Mouse (Mus musculus) hindbrain, embryonic 14.5 days (tissue): ENCODE measurements around the gene Myh15. TPM values are rescaled to one million over a fixed set of nuclear protein-coding genes. Genes with fewer than 3 reads are reported as not detected.

Experiments used
- ATAC-seq: fragments of 200-750 bp; cut with Nextera tagmentation; 2 replicates; pipeline ENCODE4 v1.8.0; 2017; ENCODE audit warnings: moderate number of reproducible peaks, mild to moderate bottlenecking, moderate TSS enrichment, moderate library complexity; ENCODE audit not compliant: low FRiP score
- DNase-seq: peaks from one replicate; pipeline ENCODE4 v3.0.0-alpha.2; 2015; ENCODE audit warnings: low spot score
- H3K27ac ChIP-seq: fragments of 300-500 bp; sonication (generic); 2 replicates; pipeline ENCODE4 v1.5.1; 2014; ENCODE audit warnings: mild to moderate bottlenecking, moderate library complexity
- H3K27me3 ChIP-seq: fragments of 300-500 bp; sonication (generic); 2 replicates; pipeline ENCODE4 v1.6.1; 2014; ENCODE audit warnings: mild to moderate bottlenecking, low read length, mixed read lengths; ENCODE audit not compliant: control insufficient read depth, insufficient read depth
- H3K36me3 ChIP-seq: fragments of 300-500 bp; sonication (generic); replicated peaks from 2 replicates; pipeline ENCODE4 v1.6.1; 2014; ENCODE audit not compliant: control insufficient read depth, insufficient read depth
- H3K4me1 ChIP-seq: fragments of 300-500 bp; sonication (generic); replicated peaks from 2 replicates; pipeline ENCODE4 v1.6.1; 2014; ENCODE audit warnings: antibody characterized with exemption, low read length, mixed read lengths; ENCODE audit not compliant: control insufficient read depth, insufficient read depth
- H3K4me2 ChIP-seq: fragments of 300-500 bp; sonication (generic); replicated peaks from 2 replicates; pipeline ENCODE4 v1.6.1; 2014; ENCODE audit warnings: mild to moderate bottlenecking, moderate library complexity
- H3K4me3 ChIP-seq: fragments of 300-500 bp; sonication (generic); replicated peaks from 2 replicates; pipeline ENCODE4 v1.5.1; 2014; ENCODE audit warnings: mild to moderate bottlenecking, low read length
- H3K9ac ChIP-seq: fragments of 300-500 bp; sonication (generic); 2 replicates; pipeline ENCODE4 v1.6.1; 2014
- H3K9me3 ChIP-seq: fragments of 300-500 bp; sonication (generic); 2 replicates; pipeline ENCODE4 v1.6.1; 2016; ENCODE audit warnings: low read length; ENCODE audit not compliant: control insufficient read depth
- WGBS: fragments of 180-500 bp; shearing (Covaris S2); extraction: QIAGEN DNeasy Blood & Tissue Kit; methylation state at CpG from one replicate; pipeline ENCODE4 v1.1.7; 2014; 5-methylcytosine and 5-hydroxymethylcytosine counted together
- polyA plus RNA-seq: library from polyadenylated mRNA; unstranded; fragments of >200 nt; fragmentation: Nextera tagmentation; extraction: Ambion mirVana; gene quantifications from 2 replicates; pipeline ENCODE4 v1.2.1, GENCODE M21; 2014

Gene Myh15
- 0.12 TPM in 2 replicates for polyA plus RNA-seq

DNA sequence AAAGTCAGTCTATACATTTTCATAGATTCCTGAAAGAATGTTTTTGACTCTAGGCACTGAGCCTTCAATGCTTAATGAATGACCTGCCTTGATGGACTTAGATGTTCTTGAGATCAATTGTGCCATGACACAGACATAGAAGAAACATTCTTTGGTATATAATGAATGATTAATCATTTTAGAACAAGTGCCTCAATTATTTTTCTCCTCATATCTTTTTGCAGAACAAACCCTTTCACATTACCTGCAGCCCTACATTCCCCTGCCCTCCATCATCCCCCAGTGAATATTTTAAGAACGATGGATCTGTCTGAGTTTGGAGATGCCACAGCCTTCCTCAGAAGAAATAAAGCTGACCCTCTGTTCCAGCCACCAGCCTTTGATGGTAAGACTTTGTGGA lies at the start of gene Myh15:
Gene Myh15 (plus strand): TSS at position 301 of the 400 bp plus-strand sequence.
- H3K9me3 ChIP-seq: no peaks in the 10 kb centered on the region
- no peak within 1 kb of the TSS for H3K4me2 ChIP-seq
- no peak within 1 kb of the TSS for H3K27ac ChIP-seq
- no peak within 1 kb of the TSS for H3K9ac ChIP-seq
- no peaks in the 10 kb centered on the region for H3K4me1 ChIP-seq
- DNase-seq: no peak
- ATAC-seq: no peak
- 97% methylated on average over 1 of the region's 1 CpGs for WGBS
- no peaks in the 10 kb centered on the region for H3K27me3 ChIP-seq
- H3K36me3 ChIP-seq: no peaks in the 10 kb centered on the region
- H3K4me3 ChIP-seq: no peak within 1 kb of the TSS

DNA sequence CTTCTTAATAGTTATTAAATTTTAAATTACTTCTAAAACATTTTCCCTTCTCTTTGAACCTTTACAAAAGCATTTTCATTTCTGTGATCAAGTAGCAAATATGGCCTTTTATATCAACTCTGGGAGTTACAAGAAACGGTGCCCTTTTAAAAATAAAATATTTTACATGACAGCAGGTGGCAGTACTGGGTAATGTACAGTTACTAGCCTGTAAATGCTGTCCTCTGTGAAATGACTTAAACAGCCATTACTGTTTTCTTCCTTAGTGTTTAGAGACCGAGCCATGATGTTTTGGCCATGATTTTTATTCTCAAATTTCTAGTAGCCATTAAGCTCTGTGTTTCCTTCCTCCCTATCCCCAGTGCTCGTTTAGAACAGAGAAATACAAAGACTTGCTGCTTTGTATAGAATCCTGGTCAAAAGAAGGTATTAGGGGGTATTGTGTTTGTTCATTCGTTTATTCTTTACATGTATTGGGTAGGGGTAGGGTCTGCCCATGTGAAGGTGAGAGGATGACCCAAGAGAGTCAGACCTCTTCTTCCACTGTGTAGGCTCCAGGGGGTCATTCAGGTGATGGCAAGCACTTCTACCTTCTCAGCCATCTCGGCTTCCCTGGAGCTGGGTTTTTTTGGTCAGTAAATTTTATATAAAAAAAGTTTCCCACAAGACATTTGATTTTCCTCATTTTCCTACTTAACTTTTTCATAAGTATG lies 40.5 kb upstream of the Myh15 start:
- 68% methylated on average over 5 of the region's 5 CpGs for WGBS

GRCm38 (mm10) chr16:49035852-49036251 lies 21.4 kb upstream of the Myh15 start:
- H3K36me3 ChIP-seq: no peaks in the 10 kb centered on the region
- no peak overlapping the region for H3K4me2 ChIP-seq
- H3K27me3 ChIP-seq: no peaks in the 10 kb centered on the region
- H3K27ac ChIP-seq: no peak overlapping the region
- H3K4me3 ChIP-seq: no peak overlapping the region
- no peaks in the 10 kb centered on the region for H3K9me3 ChIP-seq
- DNase-seq (no peak), ATAC-seq (no peak; the same call in 1 of the 2 replicates)
- no peak overlapping the region for H3K9ac ChIP-seq
- 78% methylated on average over 4 of the region's 4 CpGs for WGBS
- H3K4me1 ChIP-seq: no peaks in the 10 kb centered on the region

More for the DNA sequence above, 40.5 kb upstream of the Myh15 start:
- Histone ChIP-seq H3K9ac (no peak overlapping the region), H3K4me2 (no peak overlapping the region), H3K4me1 (no peaks in the 10 kb centered on the region), H3K27ac (no peak overlapping the region), H3K4me3 (no peak overlapping the region), H3K9me3 (no peaks in the 10 kb centered on the region), H3K36me3 (peaks cover 10% of the 10 kb centered on the region; the same call in 1 of the 2 replicates), H3K27me3 (no peaks in the 10 kb centered on the region)
- ATAC-seq (peak; percentile 51; the same call in 1 of the 2 replicates), DNase-seq (peak; percentile 76)

DNA sequence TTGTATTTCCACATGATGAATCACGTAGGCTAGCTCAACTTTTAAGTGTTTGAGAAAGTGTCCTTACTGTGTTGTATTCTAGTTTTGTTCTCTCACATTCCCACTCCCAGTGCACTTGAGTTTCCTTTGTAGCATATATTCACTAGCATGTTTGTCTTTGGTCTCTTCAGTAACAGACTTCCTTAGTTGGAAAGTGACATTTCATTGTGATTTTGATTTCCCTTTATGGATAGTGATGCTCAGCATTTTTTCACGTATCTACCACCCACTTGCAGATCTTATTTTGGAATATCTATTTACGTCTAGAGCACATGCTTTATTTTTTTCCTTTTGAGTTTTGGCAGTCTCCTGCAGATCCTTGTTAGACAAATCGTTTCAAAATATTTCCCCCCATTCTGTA lies 19.5 kb upstream of the Myh15 start:
- Histone ChIP-seq H3K4me1 (no peaks in the 10 kb centered on the region), H3K4me3 (no peak overlapping the region), H3K27me3 (no peaks in the 10 kb centered on the region), H3K9me3 (no peaks in the 10 kb centered on the region), H3K9ac (no peak overlapping the region), H3K4me2 (no peak overlapping the region), H3K36me3 (no peaks in the 10 kb centered on the region), H3K27ac (no peak overlapping the region)
- ATAC-seq (no peak), DNase-seq (no peak)
- 83% methylated on average over 4 of the region's 4 CpGs for WGBS

DNA sequence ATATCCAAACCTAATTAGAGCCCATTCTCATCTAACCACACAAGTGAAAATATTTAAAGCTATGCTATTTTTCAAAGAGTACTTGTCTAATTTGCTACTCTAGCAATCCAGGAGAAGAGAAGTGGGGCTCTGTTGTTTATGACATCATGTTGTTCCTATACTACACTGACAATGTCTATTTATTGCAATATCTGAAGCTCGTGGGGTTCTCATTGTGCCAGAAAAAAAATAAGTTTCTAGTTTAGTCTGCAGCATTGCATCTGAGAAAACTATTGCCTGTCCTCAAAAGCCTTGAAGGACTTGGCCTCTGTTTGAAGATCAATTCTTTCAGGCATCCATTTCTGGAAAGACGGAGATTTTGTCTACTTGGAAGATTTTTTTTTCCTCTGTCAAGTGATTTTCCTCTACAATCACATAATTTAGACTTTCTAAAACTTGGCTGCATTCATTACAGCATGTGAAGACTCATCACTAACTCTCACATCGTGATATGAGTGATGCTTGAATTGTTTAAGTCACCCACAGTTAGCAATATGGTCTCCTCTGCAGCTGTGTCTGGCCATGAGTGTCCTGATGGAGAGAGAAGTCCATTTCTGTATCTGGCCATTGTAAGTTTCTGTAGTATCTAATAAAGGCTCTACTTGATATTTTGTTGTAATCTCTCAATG lies 16.6 kb upstream of the Myh15 start:
- no peak for DNase-seq
- no peak for ATAC-seq
- H3K9ac ChIP-seq: no peak overlapping the region
- no peak overlapping the region for H3K4me2 ChIP-seq
- no peaks in the 10 kb centered on the region for H3K9me3 ChIP-seq
- 89% methylated on average over 3 of the region's 3 CpGs for WGBS
- H3K27me3 ChIP-seq: no peaks in the 10 kb centered on the region
- H3K4me1 ChIP-seq: no peaks in the 10 kb centered on the region
- H3K4me3 ChIP-seq: no peak overlapping the region
- no peak overlapping the region for H3K27ac ChIP-seq
- H3K36me3 ChIP-seq: no peaks in the 10 kb centered on the region

DNA sequence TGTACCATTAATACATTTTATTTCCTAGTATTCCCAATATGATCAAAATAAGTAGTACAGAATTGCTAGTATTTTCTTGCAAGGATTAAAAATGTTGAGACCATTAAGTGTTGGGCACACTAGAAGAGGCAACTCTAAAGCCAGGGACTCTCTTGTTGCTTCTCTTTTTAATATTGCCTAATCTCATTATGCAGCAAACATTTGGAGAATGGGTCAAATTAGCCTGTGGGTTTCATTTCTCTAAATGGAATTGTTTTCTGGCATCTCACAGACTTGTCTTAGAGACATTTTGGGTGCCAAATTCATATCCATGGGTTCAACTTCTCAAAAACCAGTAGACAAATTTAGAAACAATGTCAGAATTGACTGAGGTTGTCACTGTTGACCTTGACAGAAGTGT lies 8.1 kb upstream of the Myh15 start:
- H3K9me3 ChIP-seq: no peaks in the 10 kb centered on the region
- no peaks in the 10 kb centered on the region for H3K36me3 ChIP-seq
- H3K27ac ChIP-seq: no peak overlapping the region
- H3K4me1 ChIP-seq: no peaks in the 10 kb centered on the region
- H3K27me3 ChIP-seq: no peaks in the 10 kb centered on the region
- no peak overlapping the region for H3K4me2 ChIP-seq
- ATAC-seq (no peak), DNase-seq (no peak)
- no peak overlapping the region for H3K4me3 ChIP-seq
- H3K9ac ChIP-seq: no peak overlapping the region

- H3K36me3 ChIP-seq: no peaks in the 10 kb centered on the region
- 58% methylated on average over 5 of the region's 5 CpGs for WGBS
- H3K4me3 ChIP-seq: no peak overlapping the region
- no peak overlapping the region for H3K9ac ChIP-seq
- DNase-seq (peak; percentile 32), ATAC-seq (peak; percentile 64; the same call in 1 of the 2 replicates)
- no peaks in the 10 kb centered on the region for H3K27me3 ChIP-seq
- no peaks in the 10 kb centered on the region for H3K4me1 ChIP-seq
- no peak overlapping the region for H3K27ac ChIP-seq
- no peak overlapping the region for H3K4me2 ChIP-seq
- H3K9me3 ChIP-seq: no peaks in the 10 kb centered on the region
Measured at GRCm38 (mm10) chr16:49069256-49069963, 12.1 kb downstream of the Myh15 start.

- H3K4me3 ChIP-seq: no peak overlapping the region
- no peak for DNase-seq
- H3K27ac ChIP-seq: no peak overlapping the region
- H3K27me3 ChIP-seq: no peaks in the 10 kb centered on the region
- 82% methylated on average over 3 of the region's 3 CpGs for WGBS
- H3K9ac ChIP-seq: no peak overlapping the region
- H3K9me3 ChIP-seq: no peaks in the 10 kb centered on the region
- H3K4me2 ChIP-seq: no peak overlapping the region
- no peak for ATAC-seq
- no peaks in the 10 kb centered on the region for H3K36me3 ChIP-seq
- no peaks in the 10 kb centered on the region for H3K4me1 ChIP-seq
Measured at GRCm38 (mm10) chr16:49071316-49071715, 14.0 kb downstream of the Myh15 start.

- H3K4me3 ChIP-seq: no peak overlapping the region
- H3K27me3 ChIP-seq: no peaks in the 10 kb centered on the region
- no peaks in the 10 kb centered on the region for H3K36me3 ChIP-seq
- H3K9me3 ChIP-seq: no peaks in the 10 kb centered on the region
- no peak overlapping the region for H3K27ac ChIP-seq
- no peak overlapping the region for H3K4me2 ChIP-seq
- no peak overlapping the region for H3K9ac ChIP-seq
- no peaks in the 10 kb centered on the region for H3K4me1 ChIP-seq
- WGBS: 62% methylated on average over 1 of the region's 1 CpGs
- DNase-seq: no peak
- ATAC-seq: no peak
Measured at GRCm38 (mm10) chr16:49128015-49128414, 70.7 kb downstream of the Myh15 start.
